ENCODE assay signal across 7 mouse cellular contexts in genomic region chr8:105288958-105289732, GRCm38 (mm10). TPM values are rescaled to one million over a fixed set of nuclear protein-coding genes. Genes with fewer than 3 reads are reported as not detected.
DNase-seq lines count a peak whose midpoint lies in the region; ATAC-seq lines count a peak whose summit lies in the region.

No protein-coding gene starts in this region.

- peaks cover 59% of the 10 kb centered on the region for H3K27me3 ChIP-seq in embryonic facial prominence, embryonic 10.5 days (replicated peaks; ENCODE audit: low read depth, poor library complexity, severe bottlenecking)
- peaks cover 64% of the 10 kb centered on the region for H3K27me3 ChIP-seq in limb, embryonic 10.5 days (ENCODE audit: low read depth, poor library complexity, severe bottlenecking)
- peaks cover 20% of the 10 kb centered on the region for H3K27me3 ChIP-seq in midbrain, embryonic 13.5 days

- peak overlapping the region; percentile 94 for H3K27ac ChIP-seq in embryonic facial prominence, embryonic 10.5 days (replicated peaks)
- peak overlapping the region; percentile 93 for H3K27ac ChIP-seq in limb, embryonic 10.5 days
- peak overlapping the region; percentile 93 for H3K27ac ChIP-seq in midbrain, embryonic 13.5 days

- H3K36me3 ChIP-seq in embryonic facial prominence, embryonic 10.5 days (replicated peaks), result peaks cover 13% of the 10 kb centered on the region
- peaks cover 10% of the 10 kb centered on the region for H3K36me3 ChIP-seq in limb, embryonic 10.5 days
- peaks cover 21% of the 10 kb centered on the region for H3K36me3 ChIP-seq in midbrain, embryonic 13.5 days

- peak overlapping the region; percentile 81 for H3K4me2 ChIP-seq in midbrain, embryonic 13.5 days (replicated peaks)

- peak; percentile 94 for DNase-seq in adrenal gland, adult 8-10 months
- DNase-seq in embryonic facial prominence, embryonic 10.5 days (ENCODE audit: low spot score), result peak; percentile 95
- peak; percentile 85 for DNase-seq in kidney, adult 11 months
- DNase-seq in limb, embryonic 10.5 days (ENCODE audit: low spot score), result peak; percentile 95
- DNase-seq in spleen, adult 12 weeks (ENCODE audit: low spot score), result peak; percentile 85

- peak overlapping the region; percentile 69 for H3K4me3 ChIP-seq in embryonic facial prominence, embryonic 10.5 days
- H3K4me3 ChIP-seq in limb, embryonic 10.5 days, result peak overlapping the region; percentile 63
- peak overlapping the region; percentile 56 for H3K4me3 ChIP-seq in midbrain, embryonic 13.5 days (replicated peaks)

- no peaks in the 10 kb centered on the region for H3K9me3 ChIP-seq in embryonic facial prominence, embryonic 10.5 days
- no peaks in the 10 kb centered on the region for H3K9me3 ChIP-seq in limb, embryonic 10.5 days (replicated peaks)
- H3K9me3 ChIP-seq in midbrain, embryonic 13.5 days, result no peaks in the 10 kb centered on the region

- H3K9ac ChIP-seq in midbrain, embryonic 13.5 days (replicated peaks), result peak overlapping the region; percentile 70

- WGBS in embryonic facial prominence, embryonic 10.5 days, result under 1% methylated on average over 53 of the region's 53 CpGs
- under 1% methylated on average over 53 of the region's 53 CpGs for WGBS in limb, embryonic 10.5 days
- WGBS in midbrain, embryonic 13.5 days, result under 1% methylated on average over 53 of the region's 53 CpGs

- peaks cover 31% of the 10 kb centered on the region for H3K4me1 ChIP-seq in embryonic facial prominence, embryonic 10.5 days
- H3K4me1 ChIP-seq in limb, embryonic 10.5 days, result peaks cover 31% of the 10 kb centered on the region
- peaks cover 57% of the 10 kb centered on the region for H3K4me1 ChIP-seq in midbrain, embryonic 13.5 days (replicated peaks)

- ATAC-seq in granulocyte monocyte progenitor cell, adult 5-6 weeks (replicated peaks; ENCODE audit: poor library complexity, severe bottlenecking), result peak; percentile 78
- ATAC-seq in midbrain, embryonic 13.5 days, result peak; percentile 91

RNA-seq across cellular contexts. Expression of gene 4931428F04Rik, which starts 0.5 kb away (rescaled TPM):
- 1 to 10 TPM; 2.6 to 5.0 (median 4.6) TPM for total RNA-seq in adrenal gland, adult 8-10 months (2022)
- 20.7 and 23.9 TPM in 2 replicates for polyA plus RNA-seq in embryonic facial prominence, embryonic 10.5 days (2016; fragmentation: Nextera tagmentation; extraction: Ambion mirVana)
- total RNA-seq in granulocyte monocyte progenitor cell, adult 5-6 weeks (2014; fragmentation: Nextera tagmentation), result 2.7 and 4.0 TPM in 2 replicates
- 0.56 and 0.93 TPM in 2 replicates for total RNA-seq in granulocyte monocyte progenitor cell, adult 5-6 weeks (2017)
- 13.9 and 19.2 TPM in 2 replicates for polyA plus RNA-seq in limb, embryonic 10.5 days (2016; fragmentation: Nextera tagmentation; extraction: Ambion mirVana)
- polyA plus RNA-seq in midbrain, embryonic 13.5 days (2015; fragmentation: Nextera tagmentation; extraction: Ambion mirVana), result 106 and 107 TPM in 2 replicates

RNA-seq across cellular contexts. Expression of gene Exoc3l, which starts 6.8 kb away (rescaled TPM):
- 10 to 100 TPM; 20.0 to 57.6 (median 36.8) TPM for total RNA-seq in adrenal gland, adult 8-10 months (2022)
- 9.9 and 11.6 TPM in 2 replicates for polyA plus RNA-seq in embryonic facial prominence, embryonic 10.5 days (2016; fragmentation: Nextera tagmentation; extraction: Ambion mirVana)
- total RNA-seq in granulocyte monocyte progenitor cell, adult 5-6 weeks (2014; fragmentation: Nextera tagmentation), result not detected in 2 replicates
- total RNA-seq in granulocyte monocyte progenitor cell, adult 5-6 weeks (2017), result 0.60 and 2.5 TPM in 2 replicates
- polyA plus RNA-seq in limb, embryonic 10.5 days (2016; fragmentation: Nextera tagmentation; extraction: Ambion mirVana), result 11.5 and 15.1 TPM in 2 replicates
- 10.4 and 11.7 TPM in 2 replicates for polyA plus RNA-seq in midbrain, embryonic 13.5 days (2015; fragmentation: Nextera tagmentation; extraction: Ambion mirVana)

RNA-seq across cellular contexts. Expression of gene E2f4, which starts 8.3 kb away (rescaled TPM):
- 10 to 100 TPM; 39.5 to 53.6 (median 42.0) TPM for total RNA-seq in adrenal gland, adult 8-10 months (2022)
- 125 and 138 TPM in 2 replicates for polyA plus RNA-seq in embryonic facial prominence, embryonic 10.5 days (2016; fragmentation: Nextera tagmentation; extraction: Ambion mirVana)
- total RNA-seq in granulocyte monocyte progenitor cell, adult 5-6 weeks (2014; fragmentation: Nextera tagmentation), result 139 and 170 TPM in 2 replicates
- total RNA-seq in granulocyte monocyte progenitor cell, adult 5-6 weeks (2017), result 44.3 and 50.9 TPM in 2 replicates
- 144 and 160 TPM in 2 replicates for polyA plus RNA-seq in limb, embryonic 10.5 days (2016; fragmentation: Nextera tagmentation; extraction: Ambion mirVana)
- 51.1 and 57.5 TPM in 2 replicates for polyA plus RNA-seq in midbrain, embryonic 13.5 days (2015; fragmentation: Nextera tagmentation; extraction: Ambion mirVana)

RNA-seq across cellular contexts. Expression of gene Nol3, which starts 13.2 kb away (rescaled TPM):
- 10 to 100 TPM in 1 of 4 experiments, 1 to 10 TPM in 3; 5.5 to 11.7 (median 6.5) TPM for total RNA-seq in adrenal gland, adult 8-10 months (2022)
- 0.62 and 0.69 TPM in 2 replicates for polyA plus RNA-seq in embryonic facial prominence, embryonic 10.5 days (2016; fragmentation: Nextera tagmentation; extraction: Ambion mirVana)
- not detected in 2 replicates for total RNA-seq in granulocyte monocyte progenitor cell, adult 5-6 weeks (2014; fragmentation: Nextera tagmentation)
- not detected in 2 replicates for total RNA-seq in granulocyte monocyte progenitor cell, adult 5-6 weeks (2017)
- polyA plus RNA-seq in limb, embryonic 10.5 days (2016; fragmentation: Nextera tagmentation; extraction: Ambion mirVana), result 0.40 and 0.45 TPM in 2 replicates
- polyA plus RNA-seq in midbrain, embryonic 13.5 days (2015; fragmentation: Nextera tagmentation; extraction: Ambion mirVana), result 3.1 and 4.3 TPM in 2 replicates

RNA-seq across cellular contexts. Expression of gene Elmo3, which starts 16.3 kb away (rescaled TPM):
- total RNA-seq in adrenal gland, adult 8-10 months (2022), result 10 to 100 TPM in 2 of 4 experiments, 1 to 10 TPM in 2; 7.0 to 14.0 (median 9.3) TPM
- 2.7 and 3.5 TPM in 2 replicates for polyA plus RNA-seq in embryonic facial prominence, embryonic 10.5 days (2016; fragmentation: Nextera tagmentation; extraction: Ambion mirVana)
- 2.6 and 5.6 TPM in 2 replicates for total RNA-seq in granulocyte monocyte progenitor cell, adult 5-6 weeks (2014; fragmentation: Nextera tagmentation)
- total RNA-seq in granulocyte monocyte progenitor cell, adult 5-6 weeks (2017), result 0.05 and 3.2 TPM in 2 replicates
- polyA plus RNA-seq in limb, embryonic 10.5 days (2016; fragmentation: Nextera tagmentation; extraction: Ambion mirVana), result 1.9 and 2.7 TPM in 2 replicates
- 0.97 and 1.1 TPM in 2 replicates for polyA plus RNA-seq in midbrain, embryonic 13.5 days (2015; fragmentation: Nextera tagmentation; extraction: Ambion mirVana)

Comparison
In these comparisons a context has a peak if more than half of its experiments do, and no peak if none do; other contexts are left out.
1. Peak in every context shown above with its lines: DNase-seq, ATAC-seq, H3K4me3 ChIP-seq and H3K27ac ChIP-seq.